Mouse (Mus musculus): ENCODE measurements around the gene Cklf. TPM values are rescaled to one million over a fixed set of nuclear protein-coding genes. Genes with fewer than 3 reads are reported as not detected.
"Not testable (repeated sequence)": the region's sequence is repeated elsewhere in the genome, so short reads cannot be mapped to it uniquely, and the experiment has no call there.

Cklf gene
- polyA plus RNA-seq, 1 experiment = 7.9 TPM

DNA sequence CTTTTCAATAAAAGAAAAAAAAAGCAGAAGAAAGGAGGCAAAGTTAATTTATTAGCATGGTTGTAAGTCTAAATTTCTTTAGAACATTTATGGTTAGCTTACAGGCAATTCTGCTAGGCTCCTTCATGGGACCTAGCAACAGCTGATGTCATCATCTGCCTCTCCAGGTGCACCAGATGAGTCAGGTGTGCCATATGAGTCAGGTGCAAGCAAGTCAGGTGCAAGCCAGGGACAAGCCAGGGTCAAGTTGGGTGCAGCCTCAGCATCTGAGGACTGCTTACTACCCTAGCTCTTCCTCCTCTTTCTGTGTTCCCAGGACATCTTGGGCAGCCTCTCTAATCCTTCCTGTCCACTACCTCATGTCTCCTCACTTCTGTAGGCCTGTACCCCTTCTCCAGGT lies 17.7 kb downstream of the Cklf start:
- no peaks in the 10 kb centered on the region for H3K27me3 ChIP-seq (ENCODE audit: control insufficient read depth, insufficient read depth, low read length)
- no peak overlapping the region for H3K4me3 ChIP-seq (replicated peaks; ENCODE audit: insufficient read depth, low read depth, low read length)
- no peaks in the 10 kb centered on the region for H3K4me1 ChIP-seq (ENCODE audit: control insufficient read depth, insufficient read depth, low read length)
- TF ChIP-seq CTCF (IDR thresholded peaks at IDR 0.05; ENCODE audit: borderline replicate concordance, insufficient read depth, low read depth, low read length) (no peak), POLR2A (IDR thresholded peaks at IDR 0.05; ENCODE audit: borderline replicate concordance, insufficient read depth, low read length) (no peak)
- H3K27ac ChIP-seq (ENCODE audit: insufficient read depth, low read length) = no peak overlapping the region
- no peak for DNase-seq

DNA sequence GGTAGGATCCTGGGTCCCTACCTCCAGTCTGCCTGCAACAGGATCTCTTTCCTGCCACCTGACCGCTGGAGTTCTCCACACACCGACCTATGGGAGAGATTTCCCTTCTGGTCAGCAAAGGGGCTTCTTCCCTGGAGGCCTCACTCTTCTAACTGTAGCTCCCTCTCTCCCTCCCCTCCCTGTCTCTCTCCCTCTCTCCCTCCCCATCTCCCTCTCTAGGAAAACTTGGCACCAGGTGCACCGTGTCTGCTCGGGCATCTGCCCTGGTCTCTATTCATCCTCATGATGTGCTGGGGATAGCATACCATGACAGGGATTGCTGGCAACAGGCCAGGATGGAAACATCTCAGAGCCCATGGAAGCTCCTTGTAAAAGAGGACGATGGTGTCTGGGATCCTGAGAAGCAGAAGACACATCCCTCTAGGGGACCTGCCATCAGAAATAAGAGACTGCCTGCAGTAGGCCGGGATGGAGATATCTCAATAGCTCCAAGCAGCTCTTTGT lies 18.3 kb downstream of the Cklf start:
- Histone ChIP-seq H3K4me1 (ENCODE audit: control insufficient read depth, insufficient read depth, low read length) (no peaks in the 10 kb centered on the region), H3K4me3 (replicated peaks; ENCODE audit: insufficient read depth, low read depth, low read length) (no peak overlapping the region), H3K27ac (ENCODE audit: insufficient read depth, low read length) (no peak overlapping the region), H3K27me3 (ENCODE audit: control insufficient read depth, insufficient read depth, low read length) (no peaks in the 10 kb centered on the region)
- 33% methylated on average over 6 of the region's 6 CpGs for WGBS
- TF ChIP-seq CTCF (IDR thresholded peaks at IDR 0.05; ENCODE audit: borderline replicate concordance, insufficient read depth, low read depth, low read length) (no peak), POLR2A (IDR thresholded peaks at IDR 0.05; ENCODE audit: borderline replicate concordance, insufficient read depth, low read length) (no peak)
- no peak for DNase-seq

DNA sequence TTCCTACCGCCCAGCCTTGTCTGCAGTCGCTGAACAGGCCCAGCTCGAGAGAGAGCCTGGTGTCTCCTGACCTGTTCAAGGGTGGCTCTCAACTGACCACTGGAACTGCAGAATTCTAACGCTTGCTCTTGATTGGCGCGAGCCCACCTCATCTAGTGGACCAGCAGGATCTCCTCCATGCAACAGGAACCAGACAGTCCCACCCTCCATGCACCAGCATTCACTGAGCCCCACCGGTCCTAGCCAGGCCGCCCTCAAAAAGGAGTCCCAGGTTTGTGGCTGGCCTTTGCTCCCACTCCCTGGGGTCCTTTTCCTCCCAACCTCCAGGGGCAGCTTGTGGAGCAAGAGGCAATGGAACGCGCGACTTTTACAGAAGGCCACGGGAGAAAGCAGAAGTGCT lies 42.4 kb downstream of the Cklf start, which contains the start of gene Cmtm2a:
Gene Cmtm2a (minus strand): TSS at position 101 of the 400 bp plus-strand sequence.
- H3K4me1 ChIP-seq (ENCODE audit: control insufficient read depth, insufficient read depth, low read length); H3K27me3 ChIP-seq (ENCODE audit: control insufficient read depth, insufficient read depth, low read length); H3K4me3 ChIP-seq (replicated peaks; ENCODE audit: insufficient read depth, low read depth, low read length); DNase-seq; H3K27ac ChIP-seq (ENCODE audit: insufficient read depth, low read length): not testable (repeated sequence)
- WGBS = 84% methylated on average over 12 of the region's 12 CpGs

DNA sequence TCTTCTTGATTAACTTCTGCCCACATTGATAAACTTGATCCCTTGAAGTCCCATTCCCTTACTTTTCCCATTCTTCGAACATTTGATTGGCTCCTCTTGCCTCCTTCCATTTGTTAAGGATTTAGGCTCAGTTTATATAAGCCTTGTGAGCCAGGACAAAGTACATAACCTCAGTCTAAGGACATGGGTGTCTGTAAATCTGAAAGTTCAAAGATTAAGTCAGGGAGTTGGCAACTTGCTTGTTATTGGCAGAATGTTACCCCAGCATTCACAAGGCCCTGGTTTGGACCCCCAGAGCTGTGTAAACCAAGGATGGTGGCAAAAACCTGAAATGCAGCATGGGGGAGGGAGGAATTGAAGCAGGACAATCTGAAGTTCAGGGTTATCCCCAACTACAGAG lies 43.7 kb downstream of the Cklf start:
- no peak for DNase-seq
- WGBS = 92% methylated on average over 1 of the region's 1 CpGs
- H3K27me3 ChIP-seq (ENCODE audit: control insufficient read depth, insufficient read depth, low read length) = no peaks in the 10 kb centered on the region
- no peak overlapping the region for H3K4me3 ChIP-seq (replicated peaks; ENCODE audit: insufficient read depth, low read depth, low read length)
- no peak for TF ChIP-seq POLR2A (IDR thresholded peaks at IDR 0.05; ENCODE audit: borderline replicate concordance, insufficient read depth, low read length)
- no peak for TF ChIP-seq CTCF (IDR thresholded peaks at IDR 0.05; ENCODE audit: borderline replicate concordance, insufficient read depth, low read depth, low read length)
- H3K4me1 ChIP-seq (ENCODE audit: control insufficient read depth, insufficient read depth, low read length) = no peaks in the 10 kb centered on the region
- H3K27ac ChIP-seq (ENCODE audit: insufficient read depth, low read length) = no peak overlapping the region

DNA sequence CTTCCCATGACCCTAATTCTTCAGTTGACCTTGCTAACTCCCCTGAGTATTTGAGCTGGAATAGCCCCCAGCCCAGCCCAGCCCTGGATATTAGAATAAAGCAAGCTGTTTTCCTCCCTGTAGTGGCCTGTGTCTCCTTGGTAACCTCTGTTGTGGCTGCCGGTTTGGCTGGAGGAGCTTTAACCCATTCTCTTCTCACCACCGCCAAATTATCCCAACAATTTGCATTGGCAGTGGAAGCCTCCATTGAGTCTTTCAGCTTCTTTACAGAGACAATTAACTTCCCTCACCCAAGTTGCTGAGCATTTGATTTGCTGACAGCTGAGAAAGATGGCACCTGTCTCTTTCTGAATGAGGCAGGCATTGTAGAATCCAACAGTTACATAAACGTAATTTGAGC lies 50.9 kb downstream of the Cklf start:
- not testable (repeated sequence) for H3K27ac ChIP-seq (ENCODE audit: insufficient read depth, low read length)

DNA sequence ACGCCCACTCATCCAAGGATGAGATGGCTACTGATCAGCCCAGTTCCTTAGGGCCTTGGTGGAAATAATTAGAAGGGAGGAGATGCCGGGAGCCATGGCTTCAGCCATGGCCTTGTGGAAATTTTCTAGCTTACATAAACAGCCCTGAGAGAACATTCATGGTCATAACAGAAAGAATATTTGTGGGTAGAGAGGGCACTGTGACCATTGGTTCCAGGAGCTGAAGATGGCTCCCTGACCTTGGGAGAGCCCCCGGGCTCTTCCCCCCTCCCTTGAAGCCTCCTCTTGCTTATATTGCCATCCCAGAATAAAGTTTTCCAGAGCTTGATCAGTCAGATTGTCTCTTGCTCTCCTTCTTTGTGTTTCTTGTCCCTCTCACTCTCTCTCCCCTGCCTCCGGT lies 51.9 kb downstream of the Cklf start:
- H3K4me1 ChIP-seq (ENCODE audit: control insufficient read depth, insufficient read depth, low read length); H3K27me3 ChIP-seq (ENCODE audit: control insufficient read depth, insufficient read depth, low read length); H3K4me3 ChIP-seq (replicated peaks; ENCODE audit: insufficient read depth, low read depth, low read length); H3K27ac ChIP-seq (ENCODE audit: insufficient read depth, low read length); DNase-seq: not testable (repeated sequence)
- 89% methylated on average over 4 of the region's 4 CpGs for WGBS

More for the DNA sequence above, 50.9 kb downstream of the Cklf start:
- not testable (repeated sequence) for H3K4me3 ChIP-seq (replicated peaks; ENCODE audit: insufficient read depth, low read depth, low read length); H3K27me3 ChIP-seq (ENCODE audit: control insufficient read depth, insufficient read depth, low read length); DNase-seq; H3K4me1 ChIP-seq (ENCODE audit: control insufficient read depth, insufficient read depth, low read length)
- WGBS = 22% methylated on average over 3 of the region's 3 CpGs

DNA sequence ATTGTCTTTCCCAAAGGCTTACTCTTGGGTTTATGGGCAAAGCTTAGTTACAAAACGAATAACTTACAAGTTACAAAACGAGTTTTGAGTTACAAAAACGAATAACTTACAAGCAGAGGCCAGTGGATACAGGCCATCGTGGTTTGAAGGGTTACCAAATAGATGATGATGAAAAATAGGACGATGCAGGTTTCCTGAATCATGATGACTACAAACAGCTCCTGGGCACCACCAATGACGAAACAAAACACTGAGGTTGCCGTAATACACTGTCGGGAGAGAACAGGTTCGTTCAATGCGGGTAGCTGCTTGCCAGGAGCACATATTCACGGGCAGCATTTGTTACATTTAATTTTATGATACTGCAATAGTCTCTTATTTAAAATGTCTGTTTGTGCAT lies 54.3 kb downstream of the Cklf start:
- no peak overlapping the region for H3K4me3 ChIP-seq (replicated peaks; ENCODE audit: insufficient read depth, low read depth, low read length)
- TF ChIP-seq POLR2A (IDR thresholded peaks at IDR 0.05; ENCODE audit: borderline replicate concordance, insufficient read depth, low read length) (no peak), CTCF (IDR thresholded peaks at IDR 0.05; ENCODE audit: borderline replicate concordance, insufficient read depth, low read depth, low read length) (no peak)
- 89% methylated on average over 11 of the region's 11 CpGs for WGBS
- no peaks in the 10 kb centered on the region for H3K27me3 ChIP-seq (ENCODE audit: control insufficient read depth, insufficient read depth, low read length)
- no peak overlapping the region for H3K27ac ChIP-seq (ENCODE audit: insufficient read depth, low read length)
- DNase-seq = no peak
- peaks cover 2% of the 10 kb centered on the region; the same call in 1 of the 2 replicates for H3K4me1 ChIP-seq (ENCODE audit: control insufficient read depth, insufficient read depth, low read length)

DNA sequence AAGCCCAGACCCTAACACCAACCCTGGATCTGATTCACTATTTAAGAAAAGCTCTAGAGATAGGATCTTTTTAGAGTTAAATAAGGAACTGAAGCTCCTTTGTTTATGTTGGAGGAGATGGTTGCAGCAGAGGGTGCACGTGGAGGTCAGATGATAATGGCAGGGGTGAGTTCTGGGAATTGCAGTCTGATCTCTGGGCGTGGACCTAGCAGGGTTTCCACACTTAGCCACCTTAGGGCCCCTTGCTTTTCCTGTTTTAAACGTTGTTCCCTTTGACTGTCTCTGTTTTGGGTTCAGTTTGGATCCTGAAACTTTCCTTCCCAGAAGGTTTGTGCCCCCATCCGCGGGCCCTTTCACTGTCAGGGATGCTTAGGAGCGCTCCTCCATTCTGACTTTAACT lies 57.7 kb downstream of the Cklf start:
- WGBS = 79% methylated on average over 6 of the region's 6 CpGs
- H3K27me3 ChIP-seq (ENCODE audit: control insufficient read depth, insufficient read depth, low read length); H3K27ac ChIP-seq (ENCODE audit: insufficient read depth, low read length); H3K4me1 ChIP-seq (ENCODE audit: control insufficient read depth, insufficient read depth, low read length); DNase-seq; H3K4me3 ChIP-seq (replicated peaks; ENCODE audit: insufficient read depth, low read depth, low read length): not testable (repeated sequence)

DNA sequence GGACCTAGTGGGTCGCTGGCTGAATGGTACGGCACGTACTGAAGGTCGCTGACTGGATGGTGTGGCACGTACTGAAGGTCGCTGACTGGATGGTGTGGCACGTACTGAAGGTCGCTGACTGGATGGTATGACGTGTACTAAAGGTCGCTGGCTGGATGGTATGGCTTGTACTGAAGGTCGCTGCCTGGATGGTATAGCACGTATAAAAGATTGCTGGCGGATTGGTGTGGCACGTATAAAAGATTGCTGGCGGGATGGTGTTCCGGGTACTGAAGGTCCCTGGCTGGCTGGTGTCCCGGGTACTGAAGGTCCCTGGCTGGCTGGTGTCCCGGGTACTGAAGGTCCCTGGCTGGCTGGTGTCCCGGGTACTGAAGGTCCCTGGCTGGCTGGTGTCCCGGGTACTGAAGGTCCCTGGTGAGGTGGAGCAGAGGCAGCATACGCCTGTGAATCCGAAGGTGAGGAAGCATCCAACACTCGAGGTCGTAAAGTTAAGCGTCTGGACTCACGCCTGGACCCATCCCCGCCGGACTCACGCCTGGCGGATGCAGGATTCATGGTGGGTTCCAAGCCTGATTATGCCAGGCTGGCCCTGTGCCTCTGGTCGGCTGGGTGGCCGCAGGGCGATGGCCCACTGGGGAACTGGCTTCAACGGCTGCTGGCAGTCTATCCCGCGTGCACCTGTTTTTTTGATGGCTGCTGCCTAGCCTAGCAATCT lies 58.9 kb downstream of the Cklf start, which contains the start of the genes Gm45711 and Cmtm1:
Gene Gm45711 (minus strand): TSS at position 641 of the 715 bp plus-strand sequence.
Gene Cmtm1 (minus strand): TSS at position 705 of the 715 bp plus-strand sequence.
- not testable (repeated sequence) for H3K27me3 ChIP-seq (ENCODE audit: control insufficient read depth, insufficient read depth, low read length); H3K4me1 ChIP-seq (ENCODE audit: control insufficient read depth, insufficient read depth, low read length); H3K27ac ChIP-seq (ENCODE audit: insufficient read depth, low read length)
- H3K4me3 ChIP-seq (replicated peaks; ENCODE audit: insufficient read depth, low read depth, low read length) = peak within 1 kb of the TSS; percentile 13
- DNase-seq = peak; percentile 41 to 43
- WGBS = 12% methylated on average over 36 of the region's 36 CpGs

DNA sequence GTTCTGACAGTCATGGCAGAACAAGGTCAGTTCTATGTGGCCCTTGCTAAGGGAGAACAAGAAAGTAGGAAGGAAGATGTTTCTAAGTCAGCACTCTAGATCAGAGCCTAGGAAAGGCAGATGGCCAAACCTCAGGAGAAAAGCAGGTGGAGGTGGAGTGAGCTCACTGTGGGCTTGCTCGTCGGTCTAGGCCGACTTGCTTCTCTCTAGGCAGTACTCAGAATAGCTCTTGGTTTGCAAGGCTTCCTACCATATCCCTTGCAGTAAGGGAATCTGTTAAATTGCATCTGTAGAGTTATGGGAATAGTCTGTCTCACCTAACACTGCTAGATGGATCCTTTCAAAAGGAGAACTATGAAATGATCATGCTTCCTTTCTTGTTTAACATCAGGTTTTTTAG lies 61.4 kb downstream of the Cklf start:
- WGBS = 56% methylated on average over 3 of the region's 3 CpGs
- not testable (repeated sequence) for H3K27ac ChIP-seq (ENCODE audit: insufficient read depth, low read length); H3K27me3 ChIP-seq (ENCODE audit: control insufficient read depth, insufficient read depth, low read length); DNase-seq; H3K4me3 ChIP-seq (replicated peaks; ENCODE audit: insufficient read depth, low read depth, low read length); H3K4me1 ChIP-seq (ENCODE audit: control insufficient read depth, insufficient read depth, low read length)

Data from cerebellum, adult 2 months (tissue).